Mouse (Mus musculus): ENCODE measurements at regions not wholly inside any gene's neighbourhood (a gene's known extent, or its start where the extent isn't known, plus 50 kb on each side); places are given as distances from the start of the nearest gene placed in this dataset.
"Not testable (repeated sequence)": the region's sequence is repeated elsewhere in the genome, so short reads cannot be mapped to it uniquely, and the experiment has no call there.

DNA sequence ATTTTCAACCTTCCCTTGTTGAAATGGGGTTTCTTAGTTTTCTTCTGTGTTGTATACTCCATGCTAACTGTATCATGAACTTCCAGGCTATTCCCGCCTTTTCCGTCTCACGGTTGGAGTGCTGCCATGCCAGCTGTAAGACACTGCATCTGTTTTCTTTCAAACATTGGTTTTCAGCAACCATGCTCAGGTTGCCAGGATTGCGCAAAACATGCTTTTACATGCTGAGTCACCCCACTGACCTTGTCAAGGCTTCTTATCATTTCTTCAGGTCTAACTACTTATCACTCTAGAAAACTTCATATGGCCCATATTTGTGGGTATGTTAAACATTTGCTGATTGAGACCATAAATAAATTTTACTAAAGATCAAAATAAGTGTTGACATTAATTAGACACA, 551.2 kb downstream of the Tlr4 start:
- DNase-seq = peak; percentile 16

DNA sequence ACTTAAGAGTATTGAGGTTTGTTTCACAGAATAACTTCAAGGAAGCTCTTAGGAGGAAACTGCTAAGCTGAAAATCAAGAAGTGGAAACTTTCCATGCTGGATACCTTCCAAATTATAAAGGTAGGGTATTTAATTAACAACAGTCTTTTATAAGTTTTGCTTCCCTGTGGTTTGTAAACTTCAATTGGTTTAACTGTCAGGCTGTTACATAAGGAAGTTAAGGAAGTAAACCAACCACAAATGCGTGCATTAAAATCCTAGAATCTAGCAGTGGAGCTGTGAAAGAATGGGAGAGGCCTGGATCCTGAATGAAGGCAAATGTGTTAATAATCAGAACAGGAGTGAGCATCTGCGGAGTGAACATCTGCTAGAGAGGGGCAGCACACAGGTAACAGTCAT, 560.5 kb downstream of the Tlr4 start:
- no peak for DNase-seq

DNA sequence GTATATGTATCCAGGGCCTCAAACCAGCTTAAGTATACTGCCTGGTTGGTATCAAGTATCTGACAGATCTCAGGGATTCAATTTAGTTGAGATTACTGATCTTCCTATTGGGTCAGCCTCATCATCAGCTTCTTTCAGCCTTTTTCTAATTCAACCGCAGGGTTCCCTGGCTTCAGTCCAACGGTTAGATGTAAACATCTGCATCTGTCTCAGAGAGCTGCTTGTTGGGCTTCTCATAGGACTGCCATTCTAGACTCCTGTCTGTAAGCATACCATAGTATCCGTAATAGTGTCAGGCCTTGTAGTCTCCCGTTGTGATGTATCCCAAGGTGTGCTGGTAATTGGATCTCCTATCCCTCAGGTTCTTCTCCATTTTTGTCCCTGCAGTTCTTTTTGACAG, 575.6 kb downstream of the Tlr4 start:
- no peak for DNase-seq

DNA sequence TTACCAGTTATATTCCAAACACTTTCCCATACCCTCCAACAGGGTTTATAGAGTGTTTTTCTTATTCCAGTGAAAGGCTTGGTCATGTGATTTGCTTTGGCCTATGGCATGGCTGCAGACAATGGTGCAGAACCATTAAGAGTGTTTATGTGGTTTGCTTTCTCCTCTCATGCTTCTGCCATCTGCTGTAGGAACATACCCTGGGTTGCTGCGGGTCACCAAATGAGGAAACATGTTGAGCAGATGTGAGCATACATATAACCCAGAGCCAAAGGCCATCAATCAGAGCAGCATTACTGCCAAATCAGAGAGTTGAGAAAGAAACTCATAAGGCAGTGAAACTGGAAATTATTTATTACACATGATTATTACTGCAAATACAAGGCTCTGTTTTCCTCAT, 596.7 kb downstream of the Tlr4 start:
- DNase-seq = peak; percentile 5

DNA sequence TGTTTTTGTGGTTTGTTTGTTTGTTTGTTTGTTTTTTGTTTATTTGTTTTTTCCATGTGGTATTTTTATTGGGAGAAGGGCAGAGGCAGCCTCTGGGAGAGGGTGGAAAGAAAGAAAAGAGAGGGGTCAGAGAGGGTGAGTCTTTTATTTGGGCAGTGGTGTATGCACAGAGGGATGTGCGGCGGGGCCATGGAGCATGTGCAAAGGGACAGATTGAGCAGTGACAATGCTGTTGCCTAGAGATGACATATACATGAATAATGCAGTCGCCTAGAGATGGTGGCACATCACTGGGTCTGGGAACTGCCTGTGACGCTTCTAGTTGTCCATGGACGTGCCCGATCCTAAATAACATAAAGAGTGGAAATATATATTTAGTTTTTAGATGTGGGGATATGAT, 598.3 kb downstream of the Tlr4 start:
- no peak for DNase-seq

DNA sequence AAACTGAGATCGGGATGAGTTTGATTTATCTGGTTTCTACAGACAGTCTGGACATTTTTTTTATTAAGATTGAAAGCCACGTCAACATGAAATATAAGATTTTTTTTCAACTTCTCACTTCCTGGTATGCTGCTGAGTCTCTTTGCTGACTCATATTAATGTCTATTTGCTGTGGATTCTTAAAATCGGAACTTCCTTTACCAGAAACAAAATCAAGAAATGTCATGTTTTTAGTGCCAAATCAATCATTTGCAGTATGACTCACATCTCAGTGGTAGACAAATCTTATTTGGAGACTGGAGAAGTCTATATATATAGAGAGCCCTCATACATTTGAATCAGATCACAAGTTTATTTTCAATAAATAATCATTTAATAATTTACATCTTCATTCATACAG, 620.5 kb downstream of the Tlr4 start:
- DNase-seq = no peak

DNA sequence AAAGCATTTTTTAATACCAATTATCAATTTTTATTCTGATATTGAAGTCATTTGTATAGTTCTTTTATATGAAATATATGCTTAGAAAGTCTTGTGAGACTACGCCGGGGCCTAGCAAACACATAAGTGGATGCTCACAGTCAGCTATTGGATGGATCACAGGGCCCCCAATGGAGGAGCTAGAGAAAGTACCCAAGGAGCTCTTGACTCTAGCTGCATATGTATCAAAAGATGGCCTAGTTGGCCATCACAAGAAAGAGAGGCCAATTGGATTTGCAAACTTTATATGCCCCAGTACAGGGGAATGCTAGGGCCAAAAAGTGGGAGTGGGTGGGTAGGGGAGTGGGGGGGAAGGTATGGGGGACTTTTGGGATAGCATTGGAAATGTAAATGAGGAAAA, 632.5 kb downstream of the Tlr4 start:
- DNase-seq = not testable (repeated sequence)

DNA sequence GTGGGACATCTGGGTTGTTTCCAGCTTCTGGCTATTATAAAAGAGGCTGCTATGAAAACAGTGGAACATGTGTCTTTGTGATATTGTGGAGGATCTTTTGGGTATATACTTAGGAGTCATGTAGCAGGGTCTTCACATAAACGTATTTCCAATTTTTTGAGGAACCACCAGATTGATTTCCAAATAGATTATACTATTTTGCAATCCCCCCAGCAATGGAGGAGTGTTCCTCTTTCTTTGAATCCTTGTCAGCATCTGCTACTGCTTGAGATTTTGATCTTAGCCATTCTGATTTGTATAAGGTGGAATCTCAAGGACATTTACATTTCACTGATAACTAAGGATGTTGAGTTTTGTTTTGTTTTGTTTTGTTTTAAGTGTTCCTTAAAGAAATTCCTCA, 645.6 kb downstream of the Tlr4 start:
- no peak for DNase-seq

DNA sequence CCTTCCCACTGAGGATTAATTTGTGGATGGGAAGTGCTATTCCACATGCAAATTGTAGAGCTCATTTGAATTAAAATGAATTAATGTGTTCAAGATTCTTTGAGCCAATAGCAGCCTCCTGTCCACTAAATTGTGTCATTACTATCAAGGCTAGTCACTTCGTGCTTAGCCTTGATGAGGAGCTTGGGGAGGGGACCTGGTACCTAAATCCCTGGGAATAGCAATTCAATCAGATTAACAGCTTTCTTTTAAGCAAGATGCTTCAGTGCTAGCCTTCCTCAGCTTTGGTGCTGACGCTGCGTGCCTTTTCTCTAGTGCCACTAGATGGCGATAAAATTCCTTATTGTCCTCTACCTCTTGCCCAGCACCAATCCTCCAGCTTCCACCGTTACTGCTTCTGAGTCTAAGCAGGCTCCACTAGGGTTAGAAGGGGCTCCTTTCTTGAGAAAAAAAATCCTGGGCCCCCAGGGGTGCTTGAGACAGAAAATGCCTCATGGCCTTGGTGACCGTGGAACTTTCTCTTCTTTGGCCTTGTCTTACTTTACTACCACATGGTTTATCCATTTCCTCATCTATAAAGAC, 650.0 kb downstream of the Tlr4 start:
- peak; percentile 17 for DNase-seq

DNA sequence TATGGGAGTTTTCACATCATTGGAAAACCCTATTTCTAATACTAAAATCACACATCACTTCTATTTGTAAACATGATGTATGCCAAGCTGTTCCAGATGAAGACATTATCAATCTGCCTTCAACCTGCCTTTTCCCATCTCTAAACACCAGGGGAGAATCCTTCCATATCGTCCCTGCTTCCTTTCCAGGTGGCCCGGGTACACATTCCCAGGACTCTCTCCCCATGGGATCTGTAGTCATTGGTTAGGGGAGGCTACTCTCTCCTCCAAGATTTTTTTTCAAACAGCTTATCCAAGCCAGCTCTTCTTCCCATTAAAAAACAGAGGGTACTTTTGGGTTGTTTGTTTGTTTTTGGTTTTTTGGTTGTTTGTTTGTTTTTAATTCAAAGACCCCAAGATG, 650.7 kb downstream of the Tlr4 start:
- DNase-seq = no peak

DNA sequence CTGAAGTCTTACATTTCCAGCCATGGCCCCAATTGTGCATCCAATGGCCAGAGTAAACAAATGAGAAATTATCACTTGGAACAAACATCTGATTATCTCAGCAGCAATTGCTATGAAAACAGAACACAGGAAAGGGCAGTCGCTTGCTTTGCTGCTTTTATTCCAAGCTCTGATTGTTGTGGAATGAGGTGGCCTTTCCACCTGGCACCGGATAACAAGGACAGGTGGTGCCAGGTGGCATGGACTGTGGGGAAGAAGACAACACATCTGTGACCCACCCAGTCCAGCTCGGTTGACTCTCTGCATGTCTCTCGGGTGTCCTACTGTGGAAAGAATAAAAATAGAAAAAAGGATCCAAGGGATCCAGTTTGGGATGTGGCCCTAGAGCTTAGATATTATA, 694.9 kb downstream of the Tlr4 start:
- DNase-seq = no peak

DNA sequence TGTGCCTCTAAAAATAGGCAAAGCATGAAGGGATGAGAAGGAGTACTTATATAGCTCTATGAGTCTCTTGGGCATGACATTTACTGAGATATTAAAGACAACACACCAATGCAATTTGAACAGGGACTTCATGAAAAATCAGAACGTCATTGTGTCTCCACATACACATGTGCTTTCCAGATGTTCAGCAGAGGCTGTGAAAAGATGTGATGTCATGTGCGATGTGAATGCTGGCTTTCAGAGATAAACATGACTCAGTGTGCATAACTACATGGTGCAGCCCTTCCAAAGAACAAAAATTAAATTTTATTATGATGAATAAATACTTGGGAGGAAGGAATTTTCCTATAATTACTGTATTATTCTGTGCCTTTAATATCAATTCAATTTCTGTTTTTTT, 695.8 kb downstream of the Tlr4 start:
- DNase-seq = no peak

DNA sequence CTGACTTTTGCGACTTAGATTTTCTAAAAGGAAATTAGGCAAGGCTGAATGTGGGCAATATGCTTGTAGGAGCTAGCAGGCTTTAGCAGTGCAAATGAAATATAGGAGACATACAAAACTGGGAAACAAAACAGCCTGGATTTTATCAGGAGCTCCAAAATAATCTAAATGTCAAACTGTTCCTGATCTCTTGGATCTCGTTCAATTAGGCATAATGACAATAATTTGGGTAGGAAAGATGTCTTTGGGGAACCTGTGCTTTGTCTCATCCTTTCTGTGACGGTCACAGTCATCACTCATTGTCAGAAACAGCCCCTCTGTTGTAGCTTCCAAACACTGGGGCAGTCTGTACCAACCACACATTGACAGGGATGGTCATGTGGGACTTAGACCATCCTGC, 702.2 kb downstream of the Tlr4 start:
- DNase-seq = no peak

DNA sequence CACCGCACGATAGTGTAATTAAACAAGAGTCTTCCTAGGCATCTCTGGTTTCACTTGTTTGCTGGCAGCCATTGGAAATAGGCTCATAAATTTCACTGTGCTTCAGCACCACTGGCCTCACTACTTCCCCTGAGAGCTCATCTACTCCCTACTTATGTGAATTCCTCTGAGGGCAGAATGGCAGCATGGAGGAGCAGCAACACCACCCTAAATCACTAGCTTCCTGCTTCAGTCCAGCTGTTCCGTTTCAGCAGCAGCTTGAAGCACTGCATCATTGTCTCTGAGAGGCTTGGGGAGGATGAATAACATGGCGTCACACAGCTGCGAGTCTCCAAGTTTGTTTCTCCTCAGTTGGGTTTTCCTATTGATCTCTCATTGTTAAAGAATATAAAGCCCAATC, 712.1 kb downstream of the Tlr4 start:
- no peak for DNase-seq

DNA sequence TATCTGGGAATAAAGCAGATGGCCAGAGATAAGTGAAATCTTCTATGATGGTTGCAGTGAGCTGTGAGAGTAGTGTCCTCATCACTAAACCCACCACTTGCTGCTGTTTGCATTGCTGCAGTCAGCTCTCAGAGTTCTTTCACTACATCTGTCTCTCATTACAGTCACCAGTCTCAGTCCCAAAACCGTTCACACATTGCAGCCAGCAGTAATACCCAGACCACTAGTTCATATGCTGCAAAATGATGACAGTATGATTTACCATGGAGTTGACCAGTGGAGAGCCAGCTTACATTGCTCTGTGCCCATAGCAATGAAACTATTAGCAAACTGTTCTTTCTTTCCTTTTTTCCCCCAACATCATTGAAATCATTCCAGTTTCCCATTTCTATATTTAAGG, 718.6 kb downstream of the Tlr4 start:
- DNase-seq = no peak

DNA sequence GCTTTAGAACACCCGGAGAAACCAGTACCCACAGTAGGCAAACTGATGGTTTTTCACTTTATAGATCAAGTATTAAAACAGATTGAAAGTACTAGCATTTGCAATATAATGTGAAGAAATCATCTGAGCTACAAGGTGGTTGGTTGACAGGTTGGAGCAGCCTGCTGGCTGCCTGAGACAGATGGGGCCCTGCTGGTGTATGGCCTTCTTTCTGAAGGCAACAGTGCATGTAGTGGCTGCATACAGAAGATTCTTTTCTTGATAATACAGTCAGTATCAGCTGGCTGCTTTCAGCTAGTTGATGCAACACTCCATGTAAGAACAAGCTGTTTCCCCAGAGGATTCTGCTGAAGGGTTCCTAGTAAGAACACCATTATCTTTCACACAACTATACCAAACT, 720.6 kb downstream of the Tlr4 start:
- no peak for DNase-seq

DNA sequence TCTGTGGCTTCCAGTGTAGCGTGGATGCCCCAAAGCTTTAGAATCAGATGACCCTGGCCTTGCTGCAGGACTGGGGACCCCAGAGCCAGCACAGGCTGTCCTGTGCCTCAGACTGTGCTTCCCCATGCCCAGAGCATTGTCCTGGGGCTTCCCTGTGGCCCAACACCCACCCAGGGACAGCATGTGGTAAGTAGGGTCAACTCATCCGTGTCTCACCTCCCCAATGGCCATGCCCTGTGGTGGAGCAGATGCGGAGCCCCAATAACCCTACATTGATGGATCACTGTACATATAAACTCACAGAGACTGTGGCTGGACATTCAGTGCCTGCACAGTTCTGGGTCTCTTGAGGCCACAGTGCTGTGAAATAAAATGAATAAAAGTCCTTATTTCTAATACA, 726.1 kb downstream of the Tlr4 start:
- no peak for DNase-seq

DNA sequence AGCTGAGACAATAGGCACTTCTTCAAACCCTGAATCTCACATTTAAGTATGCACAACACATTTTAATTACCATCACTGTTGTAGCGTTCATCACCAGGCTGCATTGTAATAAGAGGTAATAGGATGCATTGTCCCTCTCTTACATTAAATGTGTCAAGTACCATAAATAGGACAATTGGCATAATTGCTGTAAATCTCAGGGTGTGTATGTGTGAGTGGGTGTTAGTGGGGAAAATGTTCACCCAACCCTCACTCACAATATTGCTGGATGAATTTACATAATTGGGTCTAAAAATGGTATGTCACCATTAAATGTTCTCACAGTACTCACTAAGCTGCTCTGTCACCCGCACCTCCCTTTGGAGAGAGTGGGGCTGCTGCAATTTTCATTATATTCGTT, 747.4 kb downstream of the Tlr4 start:
- no peak for DNase-seq

DNA sequence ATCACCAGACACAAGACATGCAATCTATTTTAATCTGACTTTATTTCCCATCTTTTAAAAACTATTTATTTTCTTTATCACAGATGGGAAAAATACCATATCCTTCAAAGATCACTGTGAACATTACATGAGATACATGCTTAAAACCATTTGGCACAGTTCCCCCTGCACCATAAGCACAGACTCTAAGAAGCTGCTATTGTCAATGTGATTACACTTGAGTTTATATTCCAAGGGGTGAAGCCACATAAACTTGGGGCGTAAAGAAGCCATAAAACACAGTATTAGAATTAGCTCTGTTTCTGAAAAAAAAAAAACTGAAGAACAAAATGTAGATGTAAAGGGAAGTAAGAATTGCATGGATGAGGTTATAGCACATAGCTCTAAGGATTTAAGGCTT, 762.1 kb downstream of the Tlr4 start:
- DNase-seq = no peak

DNA sequence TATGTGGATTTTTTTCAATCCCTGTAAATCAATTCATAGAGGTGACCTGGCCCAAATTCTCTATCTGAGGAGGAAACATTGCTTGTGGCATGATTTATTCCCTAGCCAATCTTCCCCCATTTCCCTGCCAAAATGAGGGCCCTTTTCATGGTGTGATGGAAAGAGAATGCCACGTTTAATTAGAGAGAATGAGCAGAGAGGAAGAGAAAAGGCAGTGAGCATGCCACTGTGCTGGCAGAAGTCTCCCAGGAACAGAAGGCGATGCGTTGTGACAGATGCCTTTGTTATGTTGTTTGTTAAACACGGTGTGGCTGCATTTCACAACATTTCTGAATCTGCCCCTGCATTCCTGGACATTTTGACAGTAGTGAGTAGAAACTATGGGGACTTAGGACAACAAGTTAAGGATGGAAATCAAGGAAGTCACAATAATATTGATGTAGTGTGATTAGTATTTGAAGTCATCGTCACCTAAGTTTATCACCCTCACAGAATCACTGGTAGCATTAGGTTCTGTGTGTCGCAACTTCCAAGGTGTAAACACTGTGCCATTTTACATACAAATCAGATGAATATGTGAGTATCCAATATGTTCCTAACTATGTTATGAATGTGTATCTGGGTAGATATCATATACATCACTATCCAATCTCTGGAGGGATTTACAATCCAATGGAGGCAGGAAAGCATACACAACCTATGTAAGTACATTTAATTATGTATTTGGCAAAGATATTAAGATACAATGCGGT, 762.8 kb downstream of the Tlr4 start:
- no peak for DNase-seq

DNA sequence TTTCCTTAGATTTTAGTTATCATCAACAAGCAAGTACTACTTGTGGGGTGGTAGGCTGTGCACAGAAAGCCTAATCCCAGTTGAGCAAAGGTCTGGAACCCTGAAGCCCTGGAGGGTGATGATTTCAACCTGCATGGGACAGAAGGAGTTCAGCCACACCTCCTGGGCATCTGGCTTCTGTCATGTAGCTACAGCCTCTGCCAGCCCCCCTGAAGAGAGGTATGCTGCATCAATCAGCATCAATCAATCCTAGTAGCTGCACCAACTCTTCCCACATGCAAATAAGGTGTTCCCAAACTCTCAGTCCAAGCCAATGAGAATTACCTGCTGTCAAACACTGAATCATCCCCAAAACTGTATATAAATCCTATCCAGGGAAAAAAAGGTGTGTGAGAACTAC, 779.8 kb downstream of the Tlr4 start:
- no peak for DNase-seq

DNA sequence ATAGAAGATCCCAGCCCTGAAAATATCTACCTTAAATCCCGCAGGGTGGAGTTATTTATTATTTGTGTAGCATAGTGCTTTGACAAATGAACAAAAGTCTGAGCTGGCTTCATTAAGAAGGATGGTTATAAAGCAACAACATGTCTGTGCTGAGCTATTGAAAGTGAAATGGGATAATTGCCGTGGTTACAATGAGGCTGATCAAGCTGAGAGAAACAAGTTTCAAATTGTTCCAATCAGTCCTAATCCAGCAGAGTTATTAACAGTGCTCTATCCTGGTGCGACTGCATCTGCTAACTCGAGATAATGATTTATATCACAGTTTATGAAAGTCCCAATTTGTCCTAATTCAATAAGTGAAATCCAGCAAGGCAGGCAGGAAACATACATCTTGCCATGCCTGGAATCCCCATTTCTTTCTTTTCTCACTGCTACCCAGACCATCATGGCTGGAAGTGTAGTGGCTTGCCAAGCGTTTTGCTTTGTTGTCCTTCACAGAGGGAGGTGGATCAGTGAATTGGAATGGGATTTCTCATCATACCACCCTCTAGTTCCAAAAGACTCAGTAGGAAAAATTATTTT, 787.2 kb downstream of the Tlr4 start:
- no peak for DNase-seq

DNA sequence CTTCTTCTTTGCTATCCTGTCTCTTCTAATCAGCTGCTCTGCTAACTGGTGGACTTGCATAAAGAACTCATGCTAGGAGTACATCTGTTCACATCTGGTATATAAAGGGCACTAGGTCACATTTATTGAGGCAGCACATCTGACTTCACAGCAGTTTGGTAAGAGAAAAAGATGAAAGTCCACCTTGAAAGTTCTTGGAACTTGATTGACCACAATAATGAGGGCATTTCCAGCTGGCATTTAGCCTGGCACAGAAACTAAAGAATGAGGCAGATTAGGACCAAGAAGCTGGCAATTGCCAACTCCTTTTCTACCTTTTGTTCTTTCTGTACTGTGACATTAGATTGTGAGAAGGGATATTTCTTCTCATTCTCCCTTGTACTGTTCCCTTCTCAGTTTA, 799.3 kb downstream of the Tlr4 start:
- no peak for DNase-seq

DNA sequence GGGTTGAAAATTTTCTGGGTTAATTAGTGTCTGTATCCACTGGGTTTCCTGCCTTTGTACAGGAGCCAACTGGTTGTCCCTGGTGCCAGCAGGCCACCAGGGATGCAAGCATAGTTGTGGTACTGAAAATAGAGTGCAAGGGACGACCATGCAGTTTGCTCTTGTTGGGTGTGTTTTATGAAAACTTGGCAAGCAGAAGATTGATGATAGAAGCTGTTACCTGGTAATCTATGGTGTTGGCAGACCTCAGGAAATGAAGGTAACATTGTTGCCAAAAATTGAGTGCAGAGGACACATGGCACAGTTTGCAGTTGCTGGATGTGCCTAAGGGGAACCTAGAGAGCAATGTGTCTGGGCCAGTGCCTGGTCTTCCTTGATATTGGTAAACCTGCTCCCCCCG, 818.7 kb downstream of the Tlr4 start:
- DNase-seq = no peak
